Mouse (Mus musculus) cerebellum, adult 2 months (tissue): ENCODE data around the gene Tmco4. TPM values are rescaled to one million over a fixed set of nuclear protein-coding genes. Genes with fewer than 3 reads are reported as not detected.

Experiments used
- DNase-seq, 2 experiments: peaks; one replicate each; pipeline ENCODE4 v3.0.0; 2021
- H3K27ac ChIP-seq: fragments of 200-500 bp; 2 replicates; pipeline ENCODE4 v1.5.1; 2012; ENCODE audit warnings: low read length, control low read depth, inconsistent platforms; ENCODE audit not compliant: insufficient read depth
- H3K27me3 ChIP-seq: fragments of 200-500 bp; 2 replicates; pipeline ENCODE4 v1.6.1; 2012; ENCODE audit warnings: inconsistent platforms, mild to moderate bottlenecking, low read length, moderate library complexity; ENCODE audit not compliant: control insufficient read depth, insufficient read depth
- H3K4me1 ChIP-seq: fragments of 200-500 bp; 2 replicates; pipeline ENCODE4 v1.6.1; 2011; ENCODE audit warnings: low read length; ENCODE audit not compliant: control insufficient read depth, insufficient read depth
- H3K4me3 ChIP-seq: fragments of 200-500 bp; replicated peaks from 2 replicates; pipeline ENCODE3; 2011; ENCODE audit warnings: mild to moderate bottlenecking, low read depth, low read length, control low read depth; ENCODE audit not compliant: insufficient read depth
- CTCF ChIP-seq: fragments of 200-500 bp; IDR thresholded peaks from 2 replicates; pipeline ENCODE4 v1.5.1; 2011; ENCODE audit warnings: low read depth, mild to moderate bottlenecking, control low read depth, low read length, moderate library complexity, borderline replicate concordance; ENCODE audit not compliant: insufficient read depth
- POLR2A ChIP-seq: fragments of 200-500 bp; IDR thresholded peaks from 2 replicates; pipeline ENCODE4 v1.6.1; 2011; ENCODE audit warnings: low read length, control low read depth, borderline replicate concordance; ENCODE audit not compliant: insufficient read depth
- WGBS: fragments of 180-500 bp; shearing (Covaris S2); methylation state at CpG from one replicate; pipeline ENCODE4 v1.1.7; 2018; 5-methylcytosine and 5-hydroxymethylcytosine counted together
- polyA plus RNA-seq: library from polyadenylated mRNA; depleted of rRNA; stranded (reverse); fragments of >200 nt; gene quantifications from 2 replicates; pipeline ENCODE4 v1.2.3, GENCODE M21; 2012

Tmco4 gene
- polyA plus RNA-seq, 1 experiment, result 2.4 TPM

DNA sequence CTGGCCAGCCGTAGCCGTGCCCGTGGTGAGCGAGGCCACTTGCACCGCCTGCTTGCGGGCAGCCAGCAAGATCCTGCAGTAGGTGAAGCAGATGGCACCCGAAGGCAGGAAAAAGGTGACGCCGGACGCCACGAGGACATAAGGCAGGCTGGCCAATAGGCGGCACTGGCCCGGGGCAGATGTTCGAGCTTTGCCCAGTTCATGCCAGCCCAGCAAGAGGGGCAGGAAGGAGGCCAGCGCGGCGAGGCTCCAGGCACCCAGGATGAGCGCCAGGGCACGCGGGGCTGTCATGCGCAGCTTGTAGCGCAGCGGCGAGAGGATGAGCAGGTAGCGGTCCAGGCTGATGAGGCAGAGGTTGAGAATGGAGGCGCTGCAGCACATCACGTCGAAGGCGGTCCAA, 101.4 kb downstream of the Tmco4 start:
- Histone ChIP-seq H3K4me1 (peaks cover 4% of the 10 kb centered on the region; the same call in 1 of the 2 replicates), H3K27me3 (peaks cover 1% of the 10 kb centered on the region; the same call in 1 of the 2 replicates), H3K27ac (no peak overlapping the region), H3K4me3 (no peak overlapping the region)
- DNase-seq, result peak; percentile 34 to 36
- 6% methylated on average over 29 of the region's 29 CpGs for WGBS
- TF ChIP-seq POLR2A (no peak), CTCF (no peak)

GRCm38 (mm10) chr4:139075041-139075711, 102.5 kb downstream of the Tmco4 start, which contains the start of gene Htr6:
Gene Htr6 (minus strand): TSS chr4:139075570.
- Histone ChIP-seq H3K27me3 (peaks cover 1% of the 10 kb centered on the region; the same call in 1 of the 2 replicates), H3K4me1 (peaks cover 4% of the 10 kb centered on the region; the same call in 1 of the 2 replicates), H3K4me3 (peak within 1 kb of the TSS; percentile 33), H3K27ac (no peak within 1 kb of the TSS)
- TF ChIP-seq POLR2A, result no peak
- TF ChIP-seq CTCF, result no peak
- peak in 1 of 2 experiments; percentile 27 for DNase-seq
- WGBS, result under 1% methylated on average over 74 of the region's 77 CpGs

DNA sequence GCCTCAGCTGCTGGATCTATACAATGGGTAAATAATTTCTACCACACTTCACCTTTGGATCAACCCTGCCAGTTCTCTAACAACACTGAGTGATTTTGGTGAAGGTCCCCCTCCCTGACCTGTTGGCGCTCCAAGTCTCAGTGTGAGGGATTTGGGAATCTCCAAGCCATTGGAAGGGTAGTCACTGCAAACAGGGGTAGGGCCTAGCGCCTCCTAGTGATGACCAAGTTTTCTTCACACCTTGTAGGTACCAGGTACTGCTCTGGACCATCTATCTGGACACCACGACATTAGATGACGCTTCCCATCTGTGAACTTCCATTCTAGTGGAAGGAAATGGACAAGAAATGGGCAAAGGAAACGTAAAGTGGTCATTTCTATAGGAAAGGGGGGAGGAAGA, 103.2 kb downstream of the Tmco4 start:
- no peak overlapping the region for H3K27ac ChIP-seq
- DNase-seq, result peak; percentile 39 to 44
- 38% methylated on average over 5 of the region's 5 CpGs for WGBS
- no peak overlapping the region for H3K4me3 ChIP-seq
- H3K27me3 ChIP-seq, result peaks cover 1% of the 10 kb centered on the region; the same call in 1 of the 2 replicates
- H3K4me1 ChIP-seq, result peaks cover 4% of the 10 kb centered on the region; the same call in 1 of the 2 replicates
- TF ChIP-seq CTCF, result peak; percentile 58; the same call in 1 of the 2 replicates
- no peak for TF ChIP-seq POLR2A

DNA sequence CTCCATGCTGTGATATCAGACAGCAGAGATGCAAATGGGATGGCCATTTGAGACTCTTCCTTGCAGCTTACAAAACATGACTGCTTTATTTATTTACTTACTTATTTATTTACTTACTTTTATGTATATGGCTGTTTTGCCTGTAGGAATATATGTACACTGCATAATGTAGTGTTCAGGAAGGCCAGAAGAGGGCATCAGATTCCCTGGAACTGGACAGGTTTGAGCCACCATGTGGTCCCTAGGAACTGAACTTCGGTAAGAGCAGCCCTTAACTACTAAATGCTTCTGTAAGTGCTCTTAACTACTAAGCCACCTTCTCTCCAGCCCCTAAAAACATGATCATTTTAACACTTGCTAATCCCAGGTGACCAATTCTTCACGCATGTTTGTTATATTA, 105.6 kb downstream of the Tmco4 start:
- TF ChIP-seq POLR2A, result no peak
- TF ChIP-seq CTCF, result peak; percentile 57; the same call in 1 of the 2 replicates
- peak in 1 of 2 experiments; percentile 24 for DNase-seq
- H3K4me3 ChIP-seq, result no peak overlapping the region
- peaks cover 19% of the 10 kb centered on the region for H3K4me1 ChIP-seq
- WGBS, result 30% methylated on average over 2 of the region's 2 CpGs
- no peak overlapping the region for H3K27ac ChIP-seq
- H3K27me3 ChIP-seq, result peaks cover 1% of the 10 kb centered on the region; the same call in 1 of the 2 replicates

- TF ChIP-seq POLR2A (no peak), CTCF (no peak)
- 29% methylated on average over 4 of the region's 4 CpGs for WGBS
- Histone ChIP-seq H3K27ac (no peak overlapping the region), H3K27me3 (peaks cover 1% of the 10 kb centered on the region; the same call in 1 of the 2 replicates), H3K4me1 (peaks cover 19% of the 10 kb centered on the region), H3K4me3 (no peak overlapping the region)
- DNase-seq, result no peak
Observed at GRCm38 (mm10) chr4:139078726-139079125, 106.0 kb downstream of the Tmco4 start.

GRCm38 (mm10) chr4:139079439-139079838, 106.8 kb downstream of the Tmco4 start:
- WGBS, result 74% methylated on average over 11 of the region's 11 CpGs
- no peak for DNase-seq
- H3K27ac ChIP-seq, result no peak overlapping the region

DNA sequence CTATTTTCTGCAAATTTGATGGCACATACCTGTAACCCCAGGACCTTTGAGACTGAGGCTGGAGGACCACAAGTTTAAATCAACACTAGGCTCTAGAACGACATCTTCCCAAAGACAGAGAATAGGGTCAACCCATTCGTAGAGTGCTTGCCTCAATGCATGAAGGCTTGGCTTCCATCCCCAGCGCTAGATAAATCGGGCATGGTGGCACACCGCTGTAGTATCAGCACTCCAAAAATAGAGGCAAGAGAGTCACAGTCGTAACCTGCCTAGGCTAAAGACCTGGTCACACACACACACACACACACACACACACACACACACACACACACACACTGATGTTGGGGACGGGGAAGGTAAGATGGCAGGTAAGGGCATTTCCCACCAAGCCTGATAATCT, 107.6 kb downstream of the Tmco4 start:
- Histone ChIP-seq H3K4me3 (no peak overlapping the region), H3K27ac (no peak overlapping the region), H3K27me3 (no peaks in the 10 kb centered on the region), H3K4me1 (peaks cover 16% of the 10 kb centered on the region)
- TF ChIP-seq CTCF (no peak), POLR2A (no peak)
- WGBS, result 93% methylated on average over 7 of the region's 7 CpGs
- no peak for DNase-seq

More at GRCm38 (mm10) chr4:139079439-139079838, 106.8 kb downstream of the Tmco4 start:
- Histone ChIP-seq H3K4me1 (peaks cover 16% of the 10 kb centered on the region), H3K4me3 (no peak overlapping the region), H3K27me3 (peaks cover 1% of the 10 kb centered on the region; the same call in 1 of the 2 replicates)
- TF ChIP-seq CTCF (no peak), POLR2A (no peak)
